Mouse (Mus musculus): ENCODE data around the gene Sox30. TPM values are rescaled to one million over a fixed set of nuclear protein-coding genes. Genes with fewer than 3 reads are reported as not detected.
"Not testable (repeated sequence)": the region's sequence is repeated elsewhere in the genome, so short reads cannot be mapped to it uniquely, and the experiment has no call there.

Gene Sox30
- polyA plus RNA-seq, 1 experiment from 2014 or later: 0.05 TPM

DNA sequence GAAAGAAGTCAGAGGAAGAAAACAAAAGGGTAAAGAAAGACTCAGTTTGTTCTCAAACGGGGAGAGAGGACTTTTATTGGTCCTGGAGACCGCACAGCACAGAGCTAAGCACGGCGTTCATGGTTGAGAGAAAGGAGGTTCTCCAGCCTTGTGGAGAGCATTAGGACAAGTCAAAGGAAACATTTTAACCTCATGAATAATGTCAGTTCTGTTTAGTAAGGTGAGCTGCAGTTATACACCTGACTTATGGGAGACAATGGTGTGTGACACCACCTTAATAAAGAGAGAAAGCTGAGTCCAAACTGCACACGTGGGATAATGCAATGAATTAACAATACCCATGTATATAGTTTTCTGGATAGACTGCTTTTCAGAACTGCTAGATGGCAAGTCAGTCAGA, 64.7 kb downstream of the Sox30 start:
- no peaks in the 10 kb centered on the region for H3K27me3 ChIP-seq
- no peak overlapping the region for H3K4me2 ChIP-seq (replicated peaks)
- H3K4me3 ChIP-seq (replicated peaks): no peak overlapping the region
- 93% methylated on average over 5 of the region's 5 CpGs for WGBS
- no peak for ATAC-seq
- no peaks in the 10 kb centered on the region for H3K36me3 ChIP-seq
- H3K27ac ChIP-seq: no peak overlapping the region
- H3K4me1 ChIP-seq (replicated peaks): no peaks in the 10 kb centered on the region
- no peak overlapping the region for H3K9ac ChIP-seq (replicated peaks)
- H3K9me3 ChIP-seq: no peaks in the 10 kb centered on the region

DNA sequence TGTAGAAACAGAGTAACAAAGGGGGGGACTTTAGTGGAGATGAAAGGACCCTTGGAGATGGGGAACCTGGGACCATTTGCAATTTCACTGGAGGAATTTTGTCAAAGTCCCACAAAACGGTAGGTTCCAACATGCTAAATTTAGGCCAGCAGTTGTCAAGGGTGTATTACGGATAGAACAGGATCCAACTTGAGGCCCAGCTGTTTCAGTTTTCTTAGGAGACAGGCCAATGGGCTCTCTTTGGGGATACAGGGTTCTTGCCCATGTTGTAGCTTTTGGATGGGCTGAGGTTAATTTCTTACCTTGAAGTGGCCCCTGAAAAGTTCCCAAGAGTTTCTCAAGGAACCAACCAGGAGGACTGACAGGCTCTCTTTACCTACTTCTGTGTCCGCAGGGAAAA, 67.2 kb downstream of the Sox30 start:
- no peaks in the 10 kb centered on the region; the same call in 1 of the 2 replicates for H3K4me1 ChIP-seq (replicated peaks)
- H3K4me2 ChIP-seq (replicated peaks): no peak overlapping the region
- H3K9ac ChIP-seq (replicated peaks): no peak overlapping the region
- no peak overlapping the region for H3K27ac ChIP-seq
- H3K36me3 ChIP-seq: no peaks in the 10 kb centered on the region
- WGBS: 94% methylated on average over 3 of the region's 3 CpGs
- no peak for ATAC-seq
- no peaks in the 10 kb centered on the region for H3K9me3 ChIP-seq
- H3K4me3 ChIP-seq (replicated peaks): no peak overlapping the region
- no peaks in the 10 kb centered on the region for H3K27me3 ChIP-seq

DNA sequence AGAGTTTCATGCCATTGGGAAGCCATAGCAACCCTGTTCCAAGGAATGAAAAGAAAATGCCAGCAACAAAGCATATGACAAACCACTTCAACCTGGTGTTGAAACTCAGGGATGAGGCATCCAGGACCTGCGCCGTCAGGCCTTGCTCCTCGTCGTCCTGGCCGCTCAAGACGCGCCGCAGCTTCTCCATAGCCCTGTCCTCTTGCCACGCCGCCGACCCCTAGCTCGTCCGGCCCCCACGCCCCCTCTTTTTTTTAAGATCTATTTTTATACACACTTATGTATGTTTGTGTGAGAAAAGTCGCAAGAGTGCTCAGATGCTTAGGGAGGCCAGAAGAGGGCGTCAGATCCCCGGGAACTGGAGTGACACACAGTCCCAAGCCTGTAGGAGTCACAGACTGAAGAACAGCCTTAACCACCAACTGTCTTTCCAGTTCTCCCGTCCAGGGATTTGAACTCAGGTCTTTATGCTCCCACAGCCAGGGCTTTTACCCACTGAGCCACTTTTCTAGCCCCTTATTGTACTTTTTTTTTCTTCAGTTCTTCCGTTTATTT, 72.1 kb downstream of the Sox30 start, which contains the start of gene Gm12166:
Gene Gm12166, minus strand, starts transcription at position 217 of the 555 bp plus-strand sequence.
- H3K36me3 ChIP-seq; H3K4me2 ChIP-seq (replicated peaks); H3K4me3 ChIP-seq (replicated peaks); H3K9ac ChIP-seq (replicated peaks); H3K9me3 ChIP-seq; ATAC-seq; H3K27ac ChIP-seq; H3K27me3 ChIP-seq: not testable (repeated sequence)
- H3K4me1 ChIP-seq (replicated peaks): peaks cover 11% of the 10 kb centered on the region
- 24% methylated on average over 19 of the region's 19 CpGs for WGBS

DNA sequence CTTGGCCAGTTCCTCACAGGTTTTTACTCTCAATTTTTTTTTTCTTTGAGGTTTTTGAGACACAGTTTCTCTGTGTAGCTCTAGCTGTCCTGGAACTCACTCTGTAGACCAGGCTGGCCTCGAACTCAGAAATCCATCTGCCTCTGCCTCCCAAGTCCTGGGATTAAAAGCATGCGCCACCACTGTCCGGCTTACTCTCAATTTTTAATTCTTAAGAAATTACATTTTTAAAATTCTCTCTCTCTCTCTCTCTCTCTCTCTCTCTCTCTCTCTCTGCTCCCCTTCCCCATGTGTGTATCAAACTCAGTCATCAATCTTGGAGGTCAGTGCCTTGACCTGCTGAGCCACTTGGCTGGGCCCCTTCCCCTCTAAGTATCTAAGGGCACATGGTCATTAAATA, 73.3 kb downstream of the Sox30 start:
- not testable (repeated sequence) for H3K27me3 ChIP-seq; ATAC-seq; H3K9me3 ChIP-seq; H3K4me2 ChIP-seq (replicated peaks); H3K4me3 ChIP-seq (replicated peaks); H3K36me3 ChIP-seq; H3K9ac ChIP-seq (replicated peaks); H3K27ac ChIP-seq
- 93% methylated on average over 3 of the region's 3 CpGs for WGBS
- peaks cover 21% of the 10 kb centered on the region for H3K4me1 ChIP-seq (replicated peaks)

DNA sequence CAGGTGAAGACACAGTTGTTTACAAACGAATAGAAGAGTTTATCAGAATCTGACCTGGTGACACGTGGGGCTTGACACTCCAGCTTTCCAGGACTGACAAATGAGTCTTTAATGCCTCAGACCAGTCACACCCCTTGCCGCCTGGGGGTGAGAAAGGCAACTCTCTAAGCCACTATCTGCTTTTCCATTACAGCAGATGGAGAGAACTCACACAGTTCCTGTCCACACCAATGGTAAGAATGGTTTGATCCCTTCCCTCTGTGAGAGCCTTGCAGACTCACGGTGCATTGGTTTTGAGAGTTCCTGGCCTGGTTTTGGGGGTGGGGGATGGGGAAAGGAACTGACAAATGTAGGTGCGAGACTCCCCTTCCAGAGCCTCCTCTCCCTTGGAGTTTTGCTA, 74.2 kb downstream of the Sox30 start:
- no peak overlapping the region for H3K4me3 ChIP-seq (replicated peaks)
- no peak for ATAC-seq
- no peak overlapping the region for H3K27ac ChIP-seq
- no peak overlapping the region for H3K4me2 ChIP-seq (replicated peaks)
- H3K36me3 ChIP-seq: no peaks in the 10 kb centered on the region
- no peaks in the 10 kb centered on the region for H3K9me3 ChIP-seq
- 48% methylated on average over 5 of the region's 5 CpGs for WGBS
- peaks cover 21% of the 10 kb centered on the region for H3K4me1 ChIP-seq (replicated peaks)
- H3K27me3 ChIP-seq: no peaks in the 10 kb centered on the region
- no peak overlapping the region for H3K9ac ChIP-seq (replicated peaks)

DNA sequence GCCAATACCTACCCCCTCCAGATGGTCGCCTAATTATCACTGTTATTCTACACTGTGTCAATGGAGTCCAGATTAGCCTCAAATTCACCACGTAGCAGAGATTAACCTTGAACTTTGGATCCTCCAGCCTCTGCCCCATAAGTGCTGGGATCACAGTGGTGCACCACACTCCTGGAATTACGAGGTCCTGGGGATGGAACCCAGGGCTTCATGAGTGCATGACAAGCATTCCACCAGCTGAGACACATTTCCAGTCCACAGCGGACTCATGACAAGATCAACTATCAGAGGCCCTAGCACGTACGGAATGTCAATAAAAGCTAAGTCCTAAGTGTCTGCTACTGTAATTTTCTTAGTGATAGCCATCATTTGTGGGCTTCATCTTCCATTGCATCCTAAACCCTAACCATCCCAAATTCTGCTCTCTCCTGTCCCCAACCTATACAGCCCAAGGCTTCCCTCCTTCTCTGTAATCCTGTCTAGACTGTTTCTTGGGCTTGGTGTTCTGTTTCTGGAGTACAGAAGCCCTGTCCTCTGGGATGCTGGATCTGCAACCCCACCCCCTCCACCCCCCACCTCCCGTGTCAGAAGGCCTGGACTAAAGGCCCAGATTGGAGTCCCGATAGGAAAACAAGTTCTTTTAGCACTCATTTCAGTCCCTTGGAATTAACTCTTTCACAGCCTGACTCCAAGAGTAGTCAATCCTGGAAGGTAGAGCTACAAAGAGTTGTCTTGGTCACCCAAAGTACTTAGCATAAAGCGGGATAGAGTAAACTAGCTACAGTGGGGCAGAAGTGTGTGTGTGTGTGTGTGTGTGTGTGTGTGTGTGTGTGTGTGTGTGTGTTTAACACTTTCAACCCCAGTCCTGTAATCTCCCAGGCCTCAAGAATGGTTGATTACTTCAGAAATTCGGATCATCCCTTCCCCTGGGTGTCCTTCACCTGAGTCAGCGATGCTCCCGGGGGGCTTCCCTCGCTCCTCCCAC, 75.1 kb downstream of the Sox30 start:
- Histone ChIP-seq H3K36me3 (no peaks in the 10 kb centered on the region), H3K9ac (replicated peaks) (peak overlapping the region; percentile 86), H3K9me3 (no peaks in the 10 kb centered on the region), H3K27me3 (no peaks in the 10 kb centered on the region), H3K4me1 (replicated peaks) (peaks cover 21% of the 10 kb centered on the region), H3K4me2 (replicated peaks) (peak overlapping the region; percentile 71), H3K4me3 (replicated peaks) (peak overlapping the region; percentile 69), H3K27ac (peak overlapping the region; percentile 93)
- WGBS: 24% methylated on average over 13 of the region's 13 CpGs
- ATAC-seq: peak; percentile 61; the same call in 1 of the 2 replicates

DNA sequence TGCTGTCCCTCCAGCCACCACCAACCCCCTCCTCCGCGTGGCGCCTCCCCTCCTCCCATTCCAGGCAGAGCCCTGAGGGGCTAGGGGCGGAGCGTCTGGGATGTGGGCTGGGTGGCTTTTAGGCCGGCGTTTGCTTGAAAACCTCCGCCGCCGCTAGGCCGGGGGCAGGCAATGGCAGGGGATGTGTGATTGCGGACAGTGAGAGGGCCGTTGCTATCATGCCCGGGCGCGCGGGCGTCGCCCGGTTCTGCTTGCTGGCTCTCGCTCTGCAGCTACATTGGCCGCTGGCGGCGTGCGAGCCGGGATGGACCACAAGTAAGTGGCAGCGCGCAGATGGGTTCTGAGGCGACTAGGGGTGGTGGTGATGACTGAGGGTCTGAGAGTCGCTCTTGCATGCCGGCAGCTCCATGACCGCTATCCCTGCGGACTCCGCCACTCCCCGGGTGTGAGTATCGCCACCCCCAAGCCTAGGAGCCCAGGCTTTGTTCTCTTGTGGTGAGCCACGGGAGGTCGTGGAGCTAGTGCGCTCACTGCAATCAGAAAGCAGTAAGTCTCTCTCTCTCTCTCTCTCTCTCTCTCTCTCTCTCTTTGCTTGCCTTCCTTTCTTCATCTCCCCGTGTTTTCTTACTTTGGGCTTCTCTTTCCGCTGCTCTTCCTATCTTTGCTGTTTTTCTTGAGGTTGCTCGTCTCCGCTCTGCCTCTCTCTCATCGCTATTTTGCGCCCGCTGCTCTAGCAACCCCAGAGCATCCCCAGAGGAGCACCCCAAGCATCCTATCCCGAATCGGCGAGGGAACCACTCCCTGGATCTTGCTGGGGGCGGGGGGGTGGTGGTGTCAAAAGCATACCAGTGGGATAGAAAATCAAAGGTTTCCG, 76.0 kb downstream of the Sox30 start, which contains the start of gene Adam19:
Gene Adam19, plus strand, starts transcription at position 97 of the 874 bp plus-strand sequence.
- under 1% methylated on average over 51 of the region's 51 CpGs for WGBS
- peak within 1 kb of the TSS; percentile 93 for H3K27ac ChIP-seq
- H3K36me3 ChIP-seq: no peaks in the 10 kb centered on the region

DNA sequence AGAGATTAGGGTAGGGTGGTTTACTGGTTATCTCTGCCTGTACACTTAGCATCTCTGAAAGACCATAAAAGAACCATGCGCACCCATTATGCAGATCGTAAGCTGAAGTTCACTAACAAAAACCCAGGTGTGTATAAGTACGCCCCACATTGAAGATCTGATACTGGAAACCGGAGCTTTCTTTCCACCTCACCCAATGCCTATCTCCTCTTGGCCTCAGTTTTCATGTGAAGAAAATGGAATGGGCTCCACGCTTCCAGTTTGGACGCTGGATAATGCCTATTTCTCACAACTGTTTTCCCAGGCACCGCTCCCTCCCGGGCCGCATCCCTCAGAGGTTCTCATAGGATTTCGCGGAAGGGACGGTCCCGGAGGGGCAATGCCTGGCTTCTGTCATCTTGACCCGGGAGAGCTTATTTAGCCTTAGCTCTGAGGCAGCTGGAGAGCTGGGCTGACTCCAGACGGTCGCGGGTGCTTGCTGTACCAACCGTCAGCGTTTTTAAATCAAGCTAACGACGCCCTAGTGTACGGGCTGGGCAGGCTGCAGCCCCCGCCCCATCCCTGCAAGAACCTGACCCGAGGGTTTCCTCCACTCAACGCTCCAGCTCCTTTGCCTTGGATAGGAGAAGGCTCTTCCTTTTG, 76.8 kb downstream of the Sox30 start:
- H3K27ac ChIP-seq: peak overlapping the region; percentile 93
- no peaks in the 10 kb centered on the region for H3K27me3 ChIP-seq
- peak overlapping the region; percentile 86 for H3K9ac ChIP-seq (replicated peaks)
- peak; percentile 32 for ATAC-seq
- peaks cover 21% of the 10 kb centered on the region for H3K4me1 ChIP-seq (replicated peaks)
- 4% methylated on average over 25 of the region's 25 CpGs for WGBS
- no peaks in the 10 kb centered on the region for H3K36me3 ChIP-seq
- H3K4me3 ChIP-seq (replicated peaks): peak overlapping the region; percentile 69
- H3K4me2 ChIP-seq (replicated peaks): peak overlapping the region; percentile 71
- H3K9me3 ChIP-seq: no peaks in the 10 kb centered on the region

More for the DNA sequence above, 76.0 kb downstream of the Sox30 start, which contains the start of gene Adam19:
- Histone ChIP-seq H3K4me2 (replicated peaks) (peak within 1 kb of the TSS; percentile 71), H3K27me3 (no peaks in the 10 kb centered on the region), H3K4me3 (replicated peaks) (peak within 1 kb of the TSS; percentile 69), H3K9me3 (no peaks in the 10 kb centered on the region), H3K4me1 (replicated peaks) (peaks cover 21% of the 10 kb centered on the region), H3K9ac (replicated peaks) (peak within 1 kb of the TSS; percentile 86)
- ATAC-seq: peak; percentile 89

DNA sequence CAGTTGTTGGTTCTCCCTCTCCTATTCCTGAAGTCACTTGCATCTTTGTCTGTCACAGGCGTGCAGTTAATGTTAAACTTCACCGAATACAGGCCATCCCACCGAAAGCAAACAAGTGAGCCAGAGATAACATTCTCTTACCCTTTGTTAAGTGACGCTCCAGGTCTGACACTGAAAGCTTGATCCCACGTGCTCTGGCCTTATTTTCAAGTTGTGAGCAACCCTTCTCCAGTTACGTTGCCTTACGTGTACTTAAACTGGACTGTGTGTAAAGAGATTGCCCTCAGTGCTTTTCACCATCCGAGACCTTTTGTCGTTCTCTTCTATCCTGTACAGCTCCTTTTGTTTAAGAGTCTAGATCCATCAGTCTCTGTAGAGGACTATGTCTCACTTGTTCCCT, 77.9 kb downstream of the Sox30 start:
- Histone ChIP-seq H3K9me3 (no peaks in the 10 kb centered on the region), H3K27ac (no peak overlapping the region), H3K4me1 (replicated peaks) (peaks cover 21% of the 10 kb centered on the region), H3K36me3 (peaks cover 4% of the 10 kb centered on the region; the same call in 1 of the 2 replicates), H3K9ac (replicated peaks) (0 out of 2 replicates have a peak overlapping the region, but pooled peaks have one; percentile 11), H3K27me3 (no peaks in the 10 kb centered on the region), H3K4me2 (replicated peaks) (peak overlapping the region; percentile 71), H3K4me3 (replicated peaks) (peak overlapping the region; percentile 69)
- no peak for ATAC-seq
- 54% methylated on average over 9 of the region's 9 CpGs for WGBS

DNA sequence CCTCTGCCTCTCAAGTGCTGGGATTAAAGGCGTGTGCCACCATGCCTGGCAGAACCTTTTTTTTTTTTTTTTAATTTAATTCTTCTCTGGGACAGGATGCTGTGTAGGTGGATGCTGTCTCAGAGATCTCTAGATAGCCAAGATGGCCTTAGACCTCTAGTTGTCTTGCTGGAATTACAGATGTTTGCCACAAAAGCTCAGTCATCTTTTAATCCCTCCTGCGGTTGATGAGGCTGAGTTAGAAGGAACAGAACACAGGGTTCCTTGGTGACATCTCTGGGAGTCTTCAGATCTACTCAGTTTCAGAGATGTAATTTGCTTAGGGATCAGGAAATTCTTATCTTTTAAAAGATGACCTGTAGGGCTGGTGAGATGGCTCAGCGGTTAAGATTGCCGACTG, 78.8 kb downstream of the Sox30 start:
- ATAC-seq: no peak
- peaks cover 21% of the 10 kb centered on the region for H3K4me1 ChIP-seq (replicated peaks)
- no peak overlapping the region for H3K27ac ChIP-seq
- H3K9ac ChIP-seq (replicated peaks): no peak overlapping the region
- H3K27me3 ChIP-seq: no peaks in the 10 kb centered on the region
- 99% methylated on average over 4 of the region's 4 CpGs for WGBS
- H3K4me2 ChIP-seq (replicated peaks): no peak overlapping the region
- H3K9me3 ChIP-seq: no peaks in the 10 kb centered on the region
- H3K36me3 ChIP-seq: peaks cover 5% of the 10 kb centered on the region; the same call in 1 of the 2 replicates
- H3K4me3 ChIP-seq (replicated peaks): no peak overlapping the region
